In the genomic region with DNA sequence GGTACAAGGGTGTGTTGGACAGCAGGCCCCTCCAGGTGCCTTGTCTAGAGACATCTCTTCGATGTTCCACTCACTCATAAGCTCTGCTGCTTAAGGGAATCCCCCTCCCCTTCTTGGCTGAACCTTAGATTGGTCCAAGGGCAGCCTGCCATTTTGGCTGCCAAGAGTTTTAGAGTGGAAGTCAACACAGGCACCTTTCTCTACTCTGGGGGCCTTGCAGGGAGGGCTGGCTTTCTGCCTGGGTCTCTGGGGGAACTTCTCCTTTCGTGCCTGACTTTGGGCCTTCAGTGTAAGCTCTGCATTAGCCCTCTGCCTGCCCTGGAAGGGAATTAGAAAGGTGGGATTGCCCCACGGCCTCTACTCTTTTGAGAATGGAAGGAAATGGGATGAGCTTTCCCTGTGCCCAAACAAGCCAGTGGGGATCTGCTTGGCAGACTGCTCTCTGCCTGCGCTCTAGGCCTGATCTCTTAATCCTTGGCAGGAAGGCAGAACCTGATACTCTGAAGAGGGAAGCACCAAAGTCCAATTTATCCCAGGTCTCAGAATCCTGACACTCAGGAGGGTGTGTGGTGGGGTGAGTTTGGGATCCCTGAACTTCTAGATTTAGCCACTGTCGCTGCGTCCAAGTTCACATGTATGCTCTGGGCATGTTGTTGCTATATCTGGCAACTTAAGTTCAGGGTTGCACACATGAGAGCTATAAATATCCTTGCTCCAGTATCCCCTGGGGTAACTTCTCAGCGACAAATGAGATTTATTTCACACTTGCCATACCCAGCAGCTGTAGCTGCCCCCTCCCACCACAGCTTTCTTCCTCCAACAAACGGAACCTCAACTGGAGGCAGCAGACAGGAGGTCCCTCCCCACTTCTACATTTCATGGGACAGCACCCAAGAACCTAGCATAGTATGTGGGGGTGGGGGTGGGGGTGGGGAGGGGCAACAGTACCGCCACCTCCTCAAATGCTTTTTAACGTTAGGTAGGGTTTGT, we compare ENCODE assay signal across 15 mouse cellular contexts. TPM values are rescaled to one million over a fixed set of nuclear protein-coding genes. Genes with fewer than 3 reads are reported as not detected.
A peak's percentile ranks its signal among the peaks of the same experiment; 100 is the strongest.
DNase-seq lines count a peak whose midpoint lies in the region; ATAC-seq and TF ChIP-seq lines count a peak whose summit lies in the region.
"Had no signal": no experiment of that assay in that cellular context is flagged by ENCODE, and none has a peak within 500 bp of the region (broad histone marks: within the 10 kb centered on the region; RNA-seq: fewer than 3 reads in every experiment).

No protein-coding gene starts in this region.

- no peak for ATAC-seq in embryonic facial prominence, embryonic 13.5 days (ENCODE audit: insufficient number of reproducible peaks, insufficient read depth, low FRiP score, low TSS enrichment, low read depth)
- no peak for ATAC-seq in heart, embryonic 11.5 days (replicated peaks; ENCODE audit: insufficient number of reproducible peaks, low FRiP score, low TSS enrichment)
- ATAC-seq: forebrain, embryonic 14.5 days had no signal

- no peak for TF ChIP-seq CTCF in layer of hippocampus, adult 2 months (conservative IDR thresholded peaks at IDR 0.05)
- no peak for TF ChIP-seq CTCF in CH12.LX (conservative IDR thresholded peaks at IDR 0.05 in 1 of 2, IDR thresholded peaks at IDR 0.05 in 1 of 2; ENCODE audit: low read depth in 2 of 2, low read length in 2 of 2)

- no peak for DNase-seq in embryonic facial prominence, embryonic 10.5 days (ENCODE audit: low spot score)
- DNase-seq in layer of hippocampus, adult 2 months (ENCODE audit: low spot score in 2 of 2), result no peak
- DNase-seq in layer of hippocampus, adult 11-12 months (ENCODE audit: low spot score), result no peak
- DNase-seq in CH12.LX (ENCODE audit: extremely low read depth), result no peak
- DNase-seq in frontal cortex, postnatal 10 days (ENCODE audit: low spot score in 2 of 2), result no peak
- DNase-seq in urinary bladder, adult 2 months (ENCODE audit: low spot score), result no peak

- H3K27ac ChIP-seq in embryonic facial prominence, embryonic 13.5 days, result peak overlapping the region; percentile 39
- H3K27ac ChIP-seq in embryonic facial prominence, embryonic 10.5 days (replicated peaks), result no peak overlapping the region
- peak overlapping the region; percentile 33; the same call in 1 of the 2 replicates for H3K27ac ChIP-seq in layer of hippocampus, adult 2 months
- H3K27ac ChIP-seq in CH12.LX (ENCODE audit: insufficient read depth, low read depth), result no peak overlapping the region; the same call in 1 of the 2 replicates
- H3K27ac ChIP-seq in heart, embryonic 11.5 days (ENCODE audit: low read depth, low read length), result peak overlapping the region; percentile 84
- H3K27ac ChIP-seq: stomach, embryonic 15.5 days had no signal

- in situ Hi-C loops in CH12.LX (cut with MboI; ENCODE audit: low pct_ligation_motif_present, low pct_unique_long_range_greater_than_20kb, low sequenced_read_pairs), result no loop called here

- H3K27me3 ChIP-seq in embryonic facial prominence, embryonic 13.5 days, result no peaks in the 10 kb centered on the region
- H3K27me3 ChIP-seq in embryonic facial prominence, embryonic 10.5 days (replicated peaks; ENCODE audit: low read depth, poor library complexity, severe bottlenecking), result no peaks in the 10 kb centered on the region
- no peaks in the 10 kb centered on the region for H3K27me3 ChIP-seq in CH12.LX (replicated peaks)
- H3K27me3 ChIP-seq in heart, embryonic 11.5 days (ENCODE audit: control insufficient read depth, insufficient read depth, low read length), result no peaks in the 10 kb centered on the region
- H3K27me3 ChIP-seq: stomach, embryonic 15.5 days had no signal

- TF ChIP-seq EP300 in CH12.LX (IDR thresholded peaks at IDR 0.05; ENCODE audit: low read length), result no peak

- peaks cover 17% of the 10 kb centered on the region for H3K79me2 ChIP-seq in CH12.LX (replicated peaks; ENCODE audit: control insufficient read depth, extremely low read depth, insufficient read depth, poor library complexity, severe bottlenecking)

- H3K4me1 ChIP-seq in embryonic facial prominence, embryonic 13.5 days, result peaks cover 48% of the 10 kb centered on the region
- peaks cover 46% of the 10 kb centered on the region for H3K4me1 ChIP-seq in embryonic facial prominence, embryonic 10.5 days
- peaks cover 39 to 82% of the 10 kb centered on the region in 2 experiments for H3K4me1 ChIP-seq in CH12.LX (ENCODE audit: control insufficient read depth in 1 of 2, insufficient read depth in 2 of 2)
- peaks cover 32% of the 10 kb centered on the region for H3K4me1 ChIP-seq in heart, embryonic 11.5 days (ENCODE audit: control insufficient read depth, insufficient read depth, low read length)

- no peak overlapping the region for H3K4me3 ChIP-seq in embryonic facial prominence, embryonic 13.5 days
- no peak overlapping the region for H3K4me3 ChIP-seq in embryonic facial prominence, embryonic 10.5 days
- no peak overlapping the region for H3K4me3 ChIP-seq in layer of hippocampus, adult 2 months
- peak overlapping the region in 1 of 3 experiments; percentile 27 for H3K4me3 ChIP-seq in CH12.LX (replicated peaks in 1 of 3; ENCODE audit: low read depth in 2 of 3, low read length in 2 of 3, poor library complexity in 1 of 3)
- H3K4me3 ChIP-seq in heart, embryonic 11.5 days (ENCODE audit: low read depth, low read length), result no peak overlapping the region
- H3K4me3 ChIP-seq: stomach, embryonic 15.5 days had no signal

- H3K4me2 ChIP-seq in embryonic facial prominence, embryonic 13.5 days, result no peak overlapping the region
- peak overlapping the region; percentile 16; the same call in 1 of the 2 replicates for H3K4me2 ChIP-seq in CH12.LX (ENCODE audit: insufficient read depth, low read depth, poor library complexity, severe bottlenecking)
- peak overlapping the region; percentile 45 for H3K4me2 ChIP-seq in heart, embryonic 11.5 days
- H3K4me2 ChIP-seq: stomach, embryonic 15.5 days had no signal

- H3K9ac ChIP-seq in embryonic facial prominence, embryonic 13.5 days, result no peak overlapping the region
- H3K9ac ChIP-seq in CH12.LX (ENCODE audit: insufficient read depth, low read depth), result no peak overlapping the region
- H3K9ac ChIP-seq in heart, embryonic 11.5 days (ENCODE audit: low read depth, low read length), result no peak overlapping the region
- H3K9ac ChIP-seq: stomach, embryonic 15.5 days had no signal

- no peak for TF ChIP-seq POLR2A in CH12.LX (IDR thresholded peaks at IDR 0.05; ENCODE audit: low read depth, low read length)

- no peaks in the 10 kb centered on the region for H3K9me3 ChIP-seq in embryonic facial prominence, embryonic 13.5 days
- no peaks in the 10 kb centered on the region for H3K9me3 ChIP-seq in embryonic facial prominence, embryonic 10.5 days
- H3K9me3 ChIP-seq in CH12.LX (replicated peaks; ENCODE audit: low read length), result no peaks in the 10 kb centered on the region
- no peaks in the 10 kb centered on the region for H3K9me3 ChIP-seq in heart, embryonic 11.5 days (replicated peaks; ENCODE audit: control insufficient read depth, low read length)
- H3K9me3 ChIP-seq: stomach, embryonic 15.5 days had no signal

- whole genome bisulfite sequencing in embryonic facial prominence, embryonic 13.5 days, result 75% methylated on average over 10 of the region's 10 CpGs
- 85% methylated on average over 10 of the region's 10 CpGs for WGBS in embryonic facial prominence, embryonic 10.5 days
- 62% methylated on average over 10 of the region's 10 CpGs for WGBS in heart, embryonic 11.5 days (ENCODE audit: insufficient replicate concordance)

- peaks cover 26% of the 10 kb centered on the region for H3K36me3 ChIP-seq in embryonic facial prominence, embryonic 13.5 days
- peaks cover 56% of the 10 kb centered on the region for H3K36me3 ChIP-seq in embryonic facial prominence, embryonic 10.5 days (replicated peaks)
- H3K36me3 ChIP-seq in CH12.LX (replicated peaks in 1 of 2; ENCODE audit: control insufficient read depth in 1 of 2, insufficient read depth in 1 of 2, low read length in 1 of 2), result peaks cover 32 to 64% of the 10 kb centered on the region in 2 experiments
- H3K36me3 ChIP-seq in heart, embryonic 11.5 days (ENCODE audit: control insufficient read depth, insufficient read depth, low read length), result peaks cover 2% of the 10 kb centered on the region; the same call in 1 of the 2 replicates

- dilution Hi-C loops in CH12.LX (cut with MboI; ENCODE audit: extremely low pct_ligation_motif_present, extremely low pct_unique_long_range_greater_than_20kb, low sequenced_read_pairs), result no loop called here

- no peak for TF ChIP-seq RAD21 in CH12.LX (IDR thresholded peaks at IDR 0.05; ENCODE audit: low read depth, low read length)

RNA-seq across cellular contexts. Expression of a gene that starts 4.9 kb away (rescaled TPM):
- polyA plus RNA-seq in embryonic facial prominence, embryonic 13.5 days (2015; fragmentation: Nextera tagmentation; extraction: Ambion mirVana), result 18.2 and 22.5 TPM in 2 replicates
- polyA plus RNA-seq in embryonic facial prominence, embryonic 10.5 days (2016; fragmentation: Nextera tagmentation; extraction: Ambion mirVana), result 11.9 and 13.1 TPM in 2 replicates
- 10 to 100 TPM; 25.5 to 35.0 TPM for total RNA-seq in layer of hippocampus, adult 2 months (2021)
- total RNA-seq in CH12.LX (2012; rRNA removed) (10.7 and 18.8 TPM in 2 replicates), CH12.LX (2014; rRNA removed) (23.2 and 23.9 TPM in 2 replicates)
- 22.5 and 24.4 TPM in 2 replicates for polyA plus RNA-seq in CH12.LX (2012; ENCODE audit: insufficient read length, low read depth)
- polyA plus RNA-seq in heart, embryonic 11.5 days (2014; fragmentation: Nextera tagmentation; extraction: Ambion mirVana), result 21.9 and 24.7 TPM in 2 replicates
- polyA plus RNA-seq in urinary bladder, adult 2 months (2012; rRNA removed), result 43.4 and 52.5 TPM in 2 replicates

RNA-seq across cellular contexts. Expression of a gene that starts 20.1 kb away (rescaled TPM):
- not detected in 2 replicates for polyA plus RNA-seq in embryonic facial prominence, embryonic 13.5 days (2015; fragmentation: Nextera tagmentation; extraction: Ambion mirVana)
- not detected in 2 replicates for polyA plus RNA-seq in embryonic facial prominence, embryonic 10.5 days (2016; fragmentation: Nextera tagmentation; extraction: Ambion mirVana)
- total RNA-seq in layer of hippocampus, adult 2 months (2021), result not detected
- total RNA-seq in CH12.LX (2012; rRNA removed) (not detected in 2 replicates), CH12.LX (2014; rRNA removed) (not detected in 2 replicates)
- not detected in 2 replicates for polyA plus RNA-seq in CH12.LX (2012; ENCODE audit: insufficient read length, low read depth)
- polyA plus RNA-seq in heart, embryonic 11.5 days (2014; fragmentation: Nextera tagmentation; extraction: Ambion mirVana), result not detected in 2 replicates
- not detected in 2 replicates for polyA plus RNA-seq in urinary bladder, adult 2 months (2012; rRNA removed)
- polyA plus RNA-seq: brain, embryonic 14.5 days; C2C12; forebrain, embryonic 14.5 days; intestine, embryonic 14.5 days; liver, embryonic 16.5 days; stomach, embryonic 15.5 days had no signal

RNA-seq across cellular contexts. Expression of a gene that starts 50.7 kb away (rescaled TPM):
- not detected in 2 replicates for polyA plus RNA-seq in embryonic facial prominence, embryonic 13.5 days (2015; fragmentation: Nextera tagmentation; extraction: Ambion mirVana)
- not detected in 2 replicates for polyA plus RNA-seq in embryonic facial prominence, embryonic 10.5 days (2016; fragmentation: Nextera tagmentation; extraction: Ambion mirVana)
- not detected for total RNA-seq in layer of hippocampus, adult 2 months (2021)
- total RNA-seq in CH12.LX (2012; rRNA removed) (not detected in 2 replicates), CH12.LX (2014; rRNA removed) (not detected in 2 replicates)
- not detected in 2 replicates for polyA plus RNA-seq in CH12.LX (2012; ENCODE audit: insufficient read length, low read depth)
- not detected in 2 replicates for polyA plus RNA-seq in heart, embryonic 11.5 days (2014; fragmentation: Nextera tagmentation; extraction: Ambion mirVana)
- polyA plus RNA-seq in urinary bladder, adult 2 months (2012; rRNA removed), result not detected in 2 replicates
- total RNA-seq: layer of hippocampus, postnatal 25 days had no signal
- polyA plus RNA-seq: brain, embryonic 14.5 days; C2C12; forebrain, embryonic 14.5 days; intestine, embryonic 14.5 days; liver, embryonic 16.5 days; stomach, embryonic 15.5 days had no signal

RNA-seq across cellular contexts. Expression of a gene that starts 57.4 kb away (rescaled TPM):
- 34.9 and 36.9 TPM in 2 replicates for polyA plus RNA-seq in embryonic facial prominence, embryonic 13.5 days (2015; fragmentation: Nextera tagmentation; extraction: Ambion mirVana)
- polyA plus RNA-seq in embryonic facial prominence, embryonic 10.5 days (2016; fragmentation: Nextera tagmentation; extraction: Ambion mirVana), result 42.4 and 45.1 TPM in 2 replicates
- total RNA-seq in layer of hippocampus, adult 2 months (2021), result 10 to 100 TPM; 15.0 to 18.1 TPM
- total RNA-seq in CH12.LX (2012; rRNA removed) (33.6 and 38.3 TPM in 2 replicates), CH12.LX (2014; rRNA removed) (70.8 and 73.0 TPM in 2 replicates)
- 34.4 and 37.6 TPM in 2 replicates for polyA plus RNA-seq in CH12.LX (2012; ENCODE audit: insufficient read length, low read depth)
- 17.9 and 20.0 TPM in 2 replicates for polyA plus RNA-seq in heart, embryonic 11.5 days (2014; fragmentation: Nextera tagmentation; extraction: Ambion mirVana)
- 25.2 and 36.2 TPM in 2 replicates for polyA plus RNA-seq in urinary bladder, adult 2 months (2012; rRNA removed)

RNA-seq across cellular contexts. Expression of a gene that starts 57.5 kb away (rescaled TPM):
- polyA plus RNA-seq in embryonic facial prominence, embryonic 13.5 days (2015; fragmentation: Nextera tagmentation; extraction: Ambion mirVana), result 137 and 150 TPM in 2 replicates
- polyA plus RNA-seq in embryonic facial prominence, embryonic 10.5 days (2016; fragmentation: Nextera tagmentation; extraction: Ambion mirVana), result 147 and 155 TPM in 2 replicates
- total RNA-seq in layer of hippocampus, adult 2 months (2021), result 10 to 100 TPM; 52.3 to 52.5 TPM
- total RNA-seq in CH12.LX (2012; rRNA removed) (18.4 and 20.4 TPM in 2 replicates), CH12.LX (2014; rRNA removed) (43.1 and 47.7 TPM in 2 replicates)
- 31.4 and 34.8 TPM in 2 replicates for polyA plus RNA-seq in CH12.LX (2012; ENCODE audit: insufficient read length, low read depth)
- 118 and 125 TPM in 2 replicates for polyA plus RNA-seq in heart, embryonic 11.5 days (2014; fragmentation: Nextera tagmentation; extraction: Ambion mirVana)
- polyA plus RNA-seq in urinary bladder, adult 2 months (2012; rRNA removed), result 63.6 and 68.5 TPM in 2 replicates

Comparison
In these comparisons a context has a peak if more than half of its experiments do, and no peak if none do; other contexts are left out.
1. H3K27ac ChIP-seq: peak in embryonic facial prominence, embryonic 13.5 days (single experiment), layer of hippocampus, adult 2 months (single experiment) and heart, embryonic 11.5 days (single experiment); none in embryonic facial prominence, embryonic 10.5 days (single experiment) and CH12.LX (single experiment).